Mouse (Mus musculus): ENCODE results near the gene H2-M11. TPM values are rescaled to one million over a fixed set of nuclear protein-coding genes. Genes with fewer than 3 reads are reported as not detected.

The H2-M11 gene
- total RNA-seq (2022), result not detected

DNA sequence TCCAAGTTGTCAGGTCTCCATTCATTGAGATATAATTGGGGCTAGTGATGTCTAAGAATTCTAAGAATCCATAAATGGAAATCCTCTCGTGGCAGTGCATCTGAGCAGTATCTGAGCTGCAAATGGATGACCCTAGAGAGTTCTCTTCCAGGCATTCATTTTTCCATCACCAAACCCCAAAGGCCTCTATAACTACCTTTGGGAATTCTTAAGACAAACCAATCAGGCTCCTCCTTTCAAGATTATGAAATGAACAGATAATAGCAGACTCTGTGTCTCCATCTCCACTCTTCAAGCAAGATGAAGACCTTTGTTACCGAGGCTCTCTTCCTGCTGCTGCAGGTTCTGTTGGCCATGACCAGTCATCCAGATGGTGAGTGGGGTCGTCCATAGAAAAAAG is at the start of gene H2-M11:
TSS of gene H2-M11 (plus strand) at position 301 of the 400 bp plus-strand sequence.
- DNase-seq (ENCODE audit: low spot score in 2 of 2), result no peak

GRCm38 (mm10) chr17:36500435-36500834 is 46.4 kb upstream of the H2-M11 start:
- DNase-seq (ENCODE audit: low spot score in 2 of 2), result no peak

GRCm38 (mm10) chr17:36503910-36504309 is 43.0 kb upstream of the H2-M11 start:
- no peak for DNase-seq (ENCODE audit: low spot score in 2 of 2)

Other genes with a start within 250 kb of the H2-M11 start
- not detected for gene H2-M10.1, start 220.9 kb upstream of the H2-M11 start, total RNA-seq (2022)
- not detected for gene H2-M10.3, start 178.7 kb upstream of the H2-M11 start, total RNA-seq (2022)
- gene H2-M10.4, start 84.7 kb upstream of the H2-M11 start, total RNA-seq (2022), result not detected
- gene H2-M9, start 95.6 kb downstream of the H2-M11 start, total RNA-seq (2022), result not detected
- gene H2-M1, start 125.1 kb downstream of the H2-M11 start, total RNA-seq (2022), result not detected
- gene H2-M10.5, start 225.8 kb downstream of the H2-M11 start, total RNA-seq (2022), result not detected